Mouse (Mus musculus) heart, postnatal 0 days (tissue): ENCODE data around the gene Iqch.

Experiments
- CTCF ChIP-seq: IDR thresholded peaks from 2 replicates; pipeline ENCODE4 v1.5.1; 2016; ENCODE audit warnings: antibody characterized with exemption, control low read depth, low read depth
- EP300 ChIP-seq: IDR thresholded peaks from 2 replicates; pipeline ENCODE4 v1.6.1; 2016; ENCODE audit warnings: antibody characterized with exemption, low read depth

- TF ChIP-seq CTCF = no peak
- no peak for TF ChIP-seq EP300
Measured at GRCm38 (mm10) chr9:63493746-63494145, 108.5 kb downstream of the Iqch start.
